Comparison of ENCODE assay signal across 8 mouse cellular contexts in genomic region chr6:82714243-82714642, GRCm38 (mm10). TPM values are rescaled to one million over a fixed set of nuclear protein-coding genes. Genes with fewer than 3 reads are reported as not detected.
DNase-seq lines count a peak whose midpoint lies in the region.

No protein-coding gene starts in this region.

- H3K27me3 ChIP-seq in hindbrain, embryonic 10.5 days (ENCODE audit: insufficient read depth, poor library complexity, severe bottlenecking), result no peaks in the 10 kb centered on the region

- H3K4me3 ChIP-seq in hindbrain, embryonic 10.5 days, result no peak overlapping the region

- WGBS in hindbrain, embryonic 10.5 days, result 14% methylated on average over 3 of the region's 3 CpGs

- peak; percentile 61 for DNase-seq in Muller cell, postnatal 12 days (ENCODE audit: inconsistent ontology term)
- DNase-seq in cerebellum, adult 18-20 months, result peak; percentile 62 to 69
- DNase-seq in forelimb bud, embryonic 11.5 days (ENCODE audit: low read depth, low spot score), result peak; percentile 77
- peak; percentile 78 for DNase-seq in hindbrain, embryonic 10.5 days (ENCODE audit: low spot score)
- peak; percentile 74 for DNase-seq in layer of hippocampus, adult 9-10 months (ENCODE audit: low spot score)
- peak; percentile 80 for DNase-seq in lung, postnatal 14 days
- peak; percentile 53 for DNase-seq in retina, adult 2 months (ENCODE audit: low read depth, low spot score)
- peak; percentile 80 for DNase-seq in thymus, postnatal 14 days

- no peak overlapping the region for H3K27ac ChIP-seq in hindbrain, embryonic 10.5 days

- H3K9me3 ChIP-seq in hindbrain, embryonic 10.5 days, result no peaks in the 10 kb centered on the region

- no peaks in the 10 kb centered on the region for H3K36me3 ChIP-seq in hindbrain, embryonic 10.5 days

- H3K4me1 ChIP-seq in hindbrain, embryonic 10.5 days (replicated peaks), result no peaks in the 10 kb centered on the region

RNA-seq across cellular contexts. Expression of gene Pole4, which starts 9.1 kb away (rescaled TPM):
- polyA plus RNA-seq in hindbrain, embryonic 10.5 days (2016; fragmentation: Nextera tagmentation; extraction: Ambion mirVana), result 87.5 and 93.5 TPM in 2 replicates
